Mouse (Mus musculus) adrenal gland, adult (tissue): ENCODE data around the gene Gm16513.
"Not testable (repeated sequence)": the region's sequence is repeated elsewhere in the genome, so short reads cannot be mapped to it uniquely, and the experiment has no call there.

Source experiments
- DNase-seq, 2 experiments: peaks; one replicate each; pipeline ENCODE4 v3.0.0; 2022 to 2023; ENCODE audit warnings: low spot score in 1 of 2; ENCODE audit not compliant: inconsistent age in 2 of 2

Gene Gm16513

GRCm38 (mm10) chr5:95182324-95182723 is at the start of gene Gm16513:
Gm16513 (plus strand) TSS chr5:95182624.
- not testable (repeated sequence) for DNase-seq
